Mouse (Mus musculus): ENCODE measurements around the gene P2ry14.

P2ry14 gene

GRCm38 (mm10) chr3:59153424-59153823 is at the start of gene P2ry14:
Gene P2ry14, minus strand, starts transcription at chr3:59153618.
- DNase-seq (ENCODE audit: inconsistent ontology term), result no peak

- no peak for DNase-seq (ENCODE audit: inconsistent ontology term)
Measured at GRCm38 (mm10) chr3:59197329-59197948, 44.0 kb upstream of the P2ry14 start.

GRCm38 (mm10) chr3:59194938-59195337 is 41.5 kb upstream of the P2ry14 start, which contains the start of gene Gpr87:
Gene Gpr87, minus strand, starts transcription at chr3:59195104.
- DNase-seq (ENCODE audit: inconsistent ontology term), result no peak

GRCm38 (mm10) chr3:59194099-59194498 is 40.7 kb upstream of the P2ry14 start:
- DNase-seq (ENCODE audit: inconsistent ontology term), result no peak

GRCm38 (mm10) chr3:59191674-59192073 is 38.3 kb upstream of the P2ry14 start:
- no peak for DNase-seq (ENCODE audit: inconsistent ontology term)

GRCm38 (mm10) chr3:59187336-59187735 is 33.9 kb upstream of the P2ry14 start:
- no peak for DNase-seq (ENCODE audit: inconsistent ontology term)

GRCm38 (mm10) chr3:59185662-59186061 is 32.2 kb upstream of the P2ry14 start:
- no peak for DNase-seq (ENCODE audit: inconsistent ontology term)

GRCm38 (mm10) chr3:59182129-59182528 is 28.7 kb upstream of the P2ry14 start:
- no peak for DNase-seq (ENCODE audit: inconsistent ontology term)

- DNase-seq (ENCODE audit: inconsistent ontology term), result peak; percentile 38
Measured at GRCm38 (mm10) chr3:59181134-59181533, 27.7 kb upstream of the P2ry14 start.

- DNase-seq (ENCODE audit: inconsistent ontology term), result no peak
Measured at GRCm38 (mm10) chr3:59176871-59177270, 23.5 kb upstream of the P2ry14 start.

- no peak for DNase-seq (ENCODE audit: inconsistent ontology term)
Measured at GRCm38 (mm10) chr3:59175234-59175633, 21.8 kb upstream of the P2ry14 start.

GRCm38 (mm10) chr3:59174426-59175154 is 21.2 kb upstream of the P2ry14 start:
- no peak for DNase-seq (ENCODE audit: inconsistent ontology term)

GRCm38 (mm10) chr3:59169921-59170627 is 16.7 kb upstream of the P2ry14 start:
- DNase-seq (ENCODE audit: inconsistent ontology term), result no peak

GRCm38 (mm10) chr3:59169215-59169614 is 15.8 kb upstream of the P2ry14 start:
- DNase-seq (ENCODE audit: inconsistent ontology term), result no peak

GRCm38 (mm10) chr3:59168476-59168875 is 15.1 kb upstream of the P2ry14 start:
- DNase-seq (ENCODE audit: inconsistent ontology term), result no peak

GRCm38 (mm10) chr3:59167417-59168054 is 14.1 kb upstream of the P2ry14 start:
- no peak for DNase-seq (ENCODE audit: inconsistent ontology term)

GRCm38 (mm10) chr3:59160465-59160864 is 7.0 kb upstream of the P2ry14 start:
- DNase-seq (ENCODE audit: inconsistent ontology term), result no peak

GRCm38 (mm10) chr3:59157048-59157447 is 3.6 kb upstream of the P2ry14 start:
- no peak for DNase-seq (ENCODE audit: inconsistent ontology term)

GRCm38 (mm10) chr3:59155404-59155803 is 2.0 kb upstream of the P2ry14 start:
- no peak for DNase-seq (ENCODE audit: inconsistent ontology term)

- no peak for DNase-seq (ENCODE audit: inconsistent ontology term)
Measured at GRCm38 (mm10) chr3:59154888-59155287, 1.5 kb upstream of the P2ry14 start.

GRCm38 (mm10) chr3:59150624-59151023 is 2.8 kb downstream of the P2ry14 start:
- no peak for DNase-seq (ENCODE audit: inconsistent ontology term)

- DNase-seq (ENCODE audit: inconsistent ontology term), result no peak
Measured at GRCm38 (mm10) chr3:59149646-59150045, 3.8 kb downstream of the P2ry14 start.
